Mouse (Mus musculus) pancreas, adult 10 weeks (tissue): ENCODE measurements around the gene D930020B18Rik. TPM values are rescaled to one million over a fixed set of nuclear protein-coding genes. Genes with fewer than 3 reads are reported as not detected.

Experiments
- polyA plus RNA-seq: library from polyadenylated mRNA; stranded (reverse); fragments of 350-450 nt; fragmentation: Illumina TruSeq; extraction: RNeasy Lipid Tissue Mini Kit (QIAGEN cat#74804); gene quantifications from one replicate; pipeline ENCODE4 v1.2.3, GENCODE M21; 2015; ENCODE audit warnings: low read depth, low replicate concordance; ENCODE audit not compliant: insufficient read depth

Gene D930020B18Rik
- 0.70 TPM for polyA plus RNA-seq

GRCm38 (mm10) chr10:121641272-121642053 lies at the start of gene D930020B18Rik:
Gene D930020B18Rik, plus strand, starts transcription at chr10:121641588.

GRCm38 (mm10) chr10:121626186-121626882 lies 15.1 kb upstream of the D930020B18Rik start, which contains the start of gene Xpot:
Gene Xpot, minus strand, starts transcription at chr10:121626332.

GRCm38 (mm10) chr10:121739548-121740505 lies 98.4 kb downstream of the D930020B18Rik start, which contains the start of gene BC048403:
Gene BC048403, plus strand, starts transcription at chr10:121739937.

Other genes starting within 250 kb of the D930020B18Rik start
- 14.8 TPM for gene Rassf3, start 165.2 kb upstream of the D930020B18Rik start, polyA plus RNA-seq
- gene Tbk1, start 54.8 kb upstream of the D930020B18Rik start, polyA plus RNA-seq = 10.8 TPM
- gene Xpot, start 15.3 kb upstream of the D930020B18Rik start, polyA plus RNA-seq = 24.4 TPM
- gene BC048403, start 98.3 kb downstream of the D930020B18Rik start, polyA plus RNA-seq = 0.85 TPM